17 mouse cellular contexts compared by ENCODE assay signal in the genomic region with DNA sequence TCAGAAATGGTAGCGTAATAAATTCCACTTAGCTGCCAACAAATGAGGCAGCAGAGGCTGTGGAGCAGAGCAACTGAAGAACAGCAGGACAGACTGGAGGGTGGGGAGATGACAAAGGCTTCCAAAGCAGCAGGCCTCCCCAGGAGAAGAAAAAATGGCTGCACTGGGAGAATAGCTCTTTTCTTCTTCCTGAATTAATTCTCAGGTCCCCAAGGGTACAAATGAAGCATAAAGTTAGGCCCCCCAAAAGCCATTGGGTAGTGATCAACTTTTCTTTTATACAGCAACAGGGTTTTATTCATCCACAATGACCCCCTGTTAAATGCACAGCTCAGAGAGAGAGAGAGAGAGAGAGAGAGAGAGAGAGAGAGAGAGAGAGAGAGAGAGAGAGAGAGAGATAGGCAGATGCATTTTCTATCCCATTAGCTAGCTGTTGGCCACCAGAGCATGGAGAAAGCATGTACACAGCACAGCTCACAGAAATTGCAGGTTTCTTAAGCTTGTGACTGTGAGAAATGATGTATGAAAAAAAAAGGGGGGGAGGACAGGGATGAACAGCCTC. TPM values are rescaled to one million over a fixed set of nuclear protein-coding genes. Genes with fewer than 3 reads are reported as not detected.
DNase-seq lines count a peak whose midpoint lies in the region; ATAC-seq and TF ChIP-seq lines count a peak whose summit lies in the region.
"Had no signal": no experiment of that assay in that cellular context is flagged by ENCODE, and none has a peak within 500 bp of the region (broad histone marks: within the 10 kb centered on the region; RNA-seq: fewer than 3 reads in every experiment).

No protein-coding gene starts in this region.

- no peak overlapping the region for H3K27ac ChIP-seq in neural tube, embryonic 11.5 days (ENCODE audit: low read depth, low read length)
- H3K27ac ChIP-seq in forebrain, embryonic 13.5 days: no peak overlapping the region
- H3K27ac ChIP-seq in layer of hippocampus, adult 2 months: peak overlapping the region; percentile 65
- H3K27ac ChIP-seq in midbrain, embryonic 15.5 days: no peak overlapping the region
- H3K27ac ChIP-seq: stomach, embryonic 15.5 days had no signal

- H3K27me3 ChIP-seq in neural tube, embryonic 11.5 days (ENCODE audit: control insufficient read depth, insufficient read depth, low read length): no peaks in the 10 kb centered on the region
- H3K27me3 ChIP-seq in forebrain, embryonic 13.5 days: no peaks in the 10 kb centered on the region
- no peaks in the 10 kb centered on the region for H3K27me3 ChIP-seq in midbrain, embryonic 15.5 days (replicated peaks)
- H3K27me3 ChIP-seq: stomach, embryonic 15.5 days had no signal

- DNase-seq in neural tube, embryonic 11.5 days (ENCODE audit: low spot score): peak; percentile 11
- DNase-seq in neural tube, embryonic 10.5 days (ENCODE audit: extremely low spot score, low spot score): no peak
- DNase-seq in layer of hippocampus, adult 2 months (ENCODE audit: low spot score in 2 of 2): peak; percentile 24 to 61
- no peak for DNase-seq in adrenal gland, adult (ENCODE audit: inconsistent age in 2 of 2, low spot score in 1 of 2)
- DNase-seq in cerebellum, postnatal 25 days: no peak
- no peak for DNase-seq in heart, postnatal 36 days
- DNase-seq: cerebellum, adult 9-10 months; heart, adult 18-20 months; heart, postnatal 14 days; kidney, adult 9 months; liver, postnatal 0 days had no signal

- no peaks in the 10 kb centered on the region for H3K9me3 ChIP-seq in neural tube, embryonic 11.5 days (ENCODE audit: control insufficient read depth, low read length)
- H3K9me3 ChIP-seq in forebrain, embryonic 13.5 days (replicated peaks): no peaks in the 10 kb centered on the region
- no peaks in the 10 kb centered on the region for H3K9me3 ChIP-seq in midbrain, embryonic 15.5 days
- H3K9me3 ChIP-seq: stomach, embryonic 15.5 days had no signal

- 56% methylated on average over 1 of the region's 1 CpGs for WGBS in neural tube, embryonic 11.5 days
- whole genome bisulfite sequencing in forebrain, embryonic 13.5 days: 3% methylated on average over 1 of the region's 1 CpGs
- 20% methylated on average over 1 of the region's 1 CpGs for WGBS in midbrain, embryonic 15.5 days

- H3K4me3 ChIP-seq in neural tube, embryonic 11.5 days (ENCODE audit: low read depth, low read length): no peak overlapping the region
- no peak overlapping the region for H3K4me3 ChIP-seq in forebrain, embryonic 13.5 days
- no peak overlapping the region for H3K4me3 ChIP-seq in layer of hippocampus, adult 2 months
- no peak overlapping the region for H3K4me3 ChIP-seq in midbrain, embryonic 15.5 days
- H3K4me3 ChIP-seq: erythroblast, embryonic 14.5 days; stomach, embryonic 15.5 days had no signal

- no peak for TF ChIP-seq CTCF in layer of hippocampus, adult 2 months (conservative IDR thresholded peaks at IDR 0.05)

- no peaks in the 10 kb centered on the region for H3K4me1 ChIP-seq in neural tube, embryonic 11.5 days (ENCODE audit: control insufficient read depth, insufficient read depth, low read length)
- H3K4me1 ChIP-seq in forebrain, embryonic 13.5 days: peaks cover 8% of the 10 kb centered on the region
- H3K4me1 ChIP-seq in midbrain, embryonic 15.5 days: no peaks in the 10 kb centered on the region
- H3K4me1 ChIP-seq: stomach, embryonic 15.5 days had no signal

- no peak overlapping the region for H3K4me2 ChIP-seq in neural tube, embryonic 11.5 days (ENCODE audit: low read depth)
- H3K4me2 ChIP-seq in forebrain, embryonic 13.5 days: no peak overlapping the region
- H3K4me2 ChIP-seq in midbrain, embryonic 15.5 days: no peak overlapping the region
- H3K4me2 ChIP-seq: stomach, embryonic 15.5 days had no signal

- ATAC-seq in neural tube, embryonic 11.5 days (ENCODE audit: insufficient read depth, low FRiP score, low TSS enrichment): peak; percentile 76
- peak; percentile 77 for ATAC-seq in forebrain, embryonic 13.5 days
- peak; percentile 74 for ATAC-seq in midbrain, embryonic 15.5 days (replicated peaks)
- ATAC-seq: liver, postnatal 0 days had no signal

- no peak overlapping the region for H3K9ac ChIP-seq in neural tube, embryonic 11.5 days (ENCODE audit: low read length)
- H3K9ac ChIP-seq in forebrain, embryonic 13.5 days: no peak overlapping the region
- H3K9ac ChIP-seq in midbrain, embryonic 15.5 days: no peak overlapping the region
- H3K9ac ChIP-seq: liver, postnatal 0 days; stomach, embryonic 15.5 days had no signal

- intact Hi-C loops in heart, postnatal 36 days (cut with DNase I): no loop called here

- H3K36me3 ChIP-seq in neural tube, embryonic 11.5 days (ENCODE audit: control insufficient read depth, insufficient read depth, low read length): no peaks in the 10 kb centered on the region
- H3K36me3 ChIP-seq in forebrain, embryonic 13.5 days (ENCODE audit: poor library complexity, severe bottlenecking): no peaks in the 10 kb centered on the region
- H3K36me3 ChIP-seq in midbrain, embryonic 15.5 days (replicated peaks): no peaks in the 10 kb centered on the region
- H3K36me3 ChIP-seq: stomach, embryonic 15.5 days had no signal

RNA-seq across cellular contexts. Expression of gene Iqub, which starts 44.2 kb away (rescaled TPM):
- polyA plus RNA-seq in neural tube, embryonic 11.5 days (2014; fragmentation: Nextera tagmentation; extraction: Ambion mirVana): 0.13 and 0.15 TPM in 2 replicates
- polyA plus RNA-seq in forebrain, embryonic 13.5 days (2015; fragmentation: Nextera tagmentation; extraction: Ambion mirVana): 0.80 and 1.5 TPM in 2 replicates
- total RNA-seq in layer of hippocampus, adult 2 months (2021): 1 to 10 TPM; 2.7 TPM
- 1.5 and 2.0 TPM in 2 replicates for polyA plus RNA-seq in midbrain, embryonic 15.5 days (2015; fragmentation: Nextera tagmentation; extraction: Ambion mirVana)
- under 1 TPM; 0.42 to 0.46 TPM for total RNA-seq in heart, postnatal 36 days (2021)
- polyA plus RNA-seq: erythroblast, embryonic 14.5 days; limb, embryonic 11.5 days; liver, postnatal 0 days had no signal

RNA-seq across cellular contexts. Expression of gene Ndufa5, which starts 57.2 kb away (rescaled TPM):
- 275 and 289 TPM in 2 replicates for polyA plus RNA-seq in neural tube, embryonic 11.5 days (2014; fragmentation: Nextera tagmentation; extraction: Ambion mirVana)
- 316 and 362 TPM in 2 replicates for polyA plus RNA-seq in forebrain, embryonic 13.5 days (2015; fragmentation: Nextera tagmentation; extraction: Ambion mirVana)
- total RNA-seq in layer of hippocampus, adult 2 months (2021): 100 to 1,000 TPM; 266 to 275 TPM
- polyA plus RNA-seq in midbrain, embryonic 15.5 days (2015; fragmentation: Nextera tagmentation; extraction: Ambion mirVana): 371 and 390 TPM in 2 replicates
- 1,000 to 10,000 TPM; 1,562 to 1,637 TPM for total RNA-seq in heart, postnatal 36 days (2021)

RNA-seq across cellular contexts. Expression of gene Asb15, which starts 57.3 kb away (rescaled TPM):
- polyA plus RNA-seq in neural tube, embryonic 11.5 days (2014; fragmentation: Nextera tagmentation; extraction: Ambion mirVana): not detected in 2 replicates
- not detected in 2 replicates for polyA plus RNA-seq in forebrain, embryonic 13.5 days (2015; fragmentation: Nextera tagmentation; extraction: Ambion mirVana)
- not detected for total RNA-seq in layer of hippocampus, adult 2 months (2021)
- 0.08 TPM in 1 of 2 replicates, not detected in the other for polyA plus RNA-seq in midbrain, embryonic 15.5 days (2015; fragmentation: Nextera tagmentation; extraction: Ambion mirVana)
- 10 to 100 TPM; 52.2 to 59.3 TPM for total RNA-seq in heart, postnatal 36 days (2021)
- total RNA-seq: megakaryocyte-erythroid progenitor cell, adult 5-6 weeks had no signal
- polyA plus RNA-seq: erythroblast, embryonic 14.5 days; limb, embryonic 11.5 days; liver, postnatal 0 days; stomach, embryonic 15.5 days had no signal

Comparison
In these comparisons a context has a peak if more than half of its experiments do, and no peak if none do; other contexts are left out.
1. DNase-seq: peak in neural tube, embryonic 11.5 days (single experiment) and layer of hippocampus, adult 2 months (2 of 2); none in neural tube, embryonic 10.5 days (single experiment), adrenal gland, adult (0 of 2), cerebellum, postnatal 25 days (0 of 2) and heart, postnatal 36 days (0 of 2).
2. Peak in every context shown above with its lines, with median percentiles within 50 percentile points of each other: ATAC-seq.